Comparison of ENCODE assay signal across 21 mouse cellular contexts in genomic region chr7:45111940-45112339, GRCm38 (mm10). TPM values are rescaled to one million over a fixed set of nuclear protein-coding genes. Genes with fewer than 3 reads are reported as not detected.
"Had no signal": no experiment of that assay in that cellular context is flagged by ENCODE, and none has a peak within 500 bp of the region (broad histone marks: within the 10 kb centered on the region; RNA-seq: fewer than 3 reads in every experiment).

No protein-coding gene starts in this region.

- H3K27me3 ChIP-seq: limb, embryonic 13.5 days; liver, embryonic 15.5 days; midbrain, embryonic 15.5 days; neural tube, embryonic 12.5 days had no signal

- H3K4me1 ChIP-seq: limb, embryonic 13.5 days; midbrain, embryonic 15.5 days; neural tube, embryonic 12.5 days had no signal

- ATAC-seq: midbrain, embryonic 15.5 days had no signal

- H3K9me3 ChIP-seq: limb, embryonic 13.5 days; liver, embryonic 15.5 days; midbrain, embryonic 15.5 days; neural tube, embryonic 12.5 days had no signal

- H3K27ac ChIP-seq: layer of hippocampus, adult 2 months; limb, embryonic 13.5 days; liver, embryonic 15.5 days; macrophage; midbrain, embryonic 15.5 days; neural tube, embryonic 12.5 days had no signal

- DNase-seq: kidney, postnatal 10 days; kidney, postnatal 4 days; left cerebral cortex, postnatal 4 days; lung, adult 2 months; lung, postnatal 10 days; retina, postnatal 1 day; right cerebral cortex, postnatal 4 days; spleen, adult 18-20 months; thymus, postnatal 36 days had no signal

- H3K4me2 ChIP-seq: limb, embryonic 13.5 days; liver, embryonic 15.5 days; midbrain, embryonic 11.5 days; midbrain, embryonic 15.5 days; neural tube, embryonic 12.5 days had no signal

- H3K36me3 ChIP-seq: limb, embryonic 13.5 days; liver, embryonic 15.5 days; midbrain, embryonic 15.5 days; neural tube, embryonic 12.5 days had no signal

- H3K4me3 ChIP-seq: layer of hippocampus, adult 2 months; limb, embryonic 13.5 days; liver, embryonic 15.5 days; megakaryocyte, embryonic 14.5 days; midbrain, embryonic 15.5 days; neural tube, embryonic 12.5 days had no signal

- H3K9ac ChIP-seq: limb, embryonic 13.5 days; liver, embryonic 15.5 days; midbrain, embryonic 15.5 days; neural tube, embryonic 12.5 days had no signal

RNA-seq across cellular contexts. Expression of gene Gm45713, which starts 24.1 kb away (rescaled TPM):
- total RNA-seq: layer of hippocampus, adult 2 months; layer of hippocampus, postnatal 10 days; left cerebral cortex, postnatal 10 days; liver, adult 2 months; monocyte, adult 5-6 weeks had no signal
- polyA plus RNA-seq: liver, adult 2 months; liver, embryonic 15.5 days; macrophage; midbrain, embryonic 15.5 days; neural tube, embryonic 12.5 days had no signal
